Mouse (Mus musculus) urinary bladder, postnatal 36 days (tissue): ENCODE data around the gene Olfr1145.

Source experiments
- DNase-seq, 2 experiments: peaks; one replicate each; pipeline ENCODE4 v3.0.0; 2022; ENCODE audit warnings: low spot score in 2 of 2, mixed read lengths in 1 of 2

The Olfr1145 gene

GRCm38 (mm10) chr2:87809522-87809921, at the start of gene Olfr1145:
Gene Olfr1145, plus strand, starts transcription at chr2:87809822.
- no peak for DNase-seq

- no peak for DNase-seq
These were observed 33.5 kb upstream of the Olfr1145 start for GRCm38 (mm10) chr2:87776143-87776542.

GRCm38 (mm10) chr2:87779183-87779582, 30.4 kb upstream of the Olfr1145 start, which contains the start of gene Olfr152:
Gene Olfr152, plus strand, starts transcription at chr2:87779483.
- no peak for DNase-seq

- no peak for DNase-seq
These were observed 9.3 kb upstream of the Olfr1145 start, which contains the start of gene Olfr1143 for GRCm38 (mm10) chr2:87800292-87800691. Gene Olfr1143, plus strand, starts transcription at chr2:87800592.

GRCm38 (mm10) chr2:87830233-87830632, 20.6 kb downstream of the Olfr1145 start, which contains the start of gene Olfr1148:
Gene Olfr1148, plus strand, starts transcription at chr2:87830533.
- DNase-seq = no peak

- no peak for DNase-seq
These were observed 34.1 kb downstream of the Olfr1145 start, which contains the start of gene Olfr1150-ps1 for GRCm38 (mm10) chr2:87843693-87844092. Gene Olfr1150-ps1, plus strand, starts transcription at chr2:87843993.

- no peak for DNase-seq
These were observed 45.9 kb downstream of the Olfr1145 start, which contains the start of gene Olfr1151 for GRCm38 (mm10) chr2:87855562-87855961. Gene Olfr1151, plus strand, starts transcription at chr2:87855862.
